Mouse (Mus musculus) forebrain, embryonic 16.5 days (tissue): ENCODE data around the gene Gucd1. TPM values are rescaled to one million over a fixed set of nuclear protein-coding genes. Genes with fewer than 3 reads are reported as not detected.

Experiments
- ATAC-seq: fragments of 200-750 bp; cut with Nextera tagmentation; 2 replicates; pipeline ENCODE4 v1.8.0; 2017; ENCODE audit warnings: mild to moderate bottlenecking, moderate library complexity
- H3K27ac ChIP-seq: fragments of 300-500 bp; sonication (generic); 2 replicates; pipeline ENCODE4 v1.5.1; 2014; ENCODE audit warnings: low read length, control low read depth
- H3K27me3 ChIP-seq: fragments of 300-500 bp; sonication (generic); replicated peaks from 2 replicates; pipeline ENCODE4 v1.6.1; 2014; ENCODE audit warnings: low read length; ENCODE audit not compliant: control insufficient read depth, insufficient read depth
- H3K36me3 ChIP-seq: fragments of 300-500 bp; sonication (generic); 2 replicates; pipeline ENCODE4 v1.6.1; 2014; ENCODE audit not compliant: control insufficient read depth, insufficient read depth
- H3K4me1 ChIP-seq: fragments of 300-500 bp; sonication (generic); replicated peaks from 2 replicates; pipeline ENCODE4 v1.6.1; 2014; ENCODE audit warnings: low read length; ENCODE audit not compliant: control insufficient read depth, insufficient read depth
- H3K4me2 ChIP-seq: fragments of 300-500 bp; sonication (generic); 2 replicates; pipeline ENCODE4 v1.6.1; 2014; ENCODE audit warnings: mild to moderate bottlenecking, low read length, control low read depth
- H3K4me3 ChIP-seq: fragments of 300-500 bp; sonication (generic); replicated peaks from 2 replicates; pipeline ENCODE4 v1.5.1; 2014; ENCODE audit warnings: mild to moderate bottlenecking, low read length, control low read depth
- H3K9ac ChIP-seq: fragments of 300-500 bp; sonication (generic); replicated peaks from 2 replicates; pipeline ENCODE4 v1.6.1; 2014; ENCODE audit warnings: low read depth, low read length, control low read depth
- H3K9me3 ChIP-seq: fragments of 300-500 bp; sonication (generic); 2 replicates; pipeline ENCODE4 v1.6.1; 2016; ENCODE audit warnings: low read length; ENCODE audit not compliant: control insufficient read depth
- WGBS: fragments of 180-500 bp; shearing (Covaris S2); extraction: QIAGEN DNeasy Blood & Tissue Kit; methylation state at CpG from one replicate; pipeline ENCODE4 v1.1.7; 2014; 5-methylcytosine and 5-hydroxymethylcytosine counted together
- polyA plus RNA-seq: library from polyadenylated mRNA; unstranded; fragments of >200 nt; fragmentation: Nextera tagmentation; extraction: Ambion mirVana; gene quantifications from 2 replicates; pipeline ENCODE4 v1.2.1, GENCODE M21; 2015

The Gucd1 gene
- polyA plus RNA-seq, 1 experiment from 2014 or later = 22.2 TPM

- H3K36me3 ChIP-seq = no peaks in the 10 kb centered on the region
- 54% methylated on average over 6 of the region's 6 CpGs for WGBS
- no peak overlapping the region for H3K27ac ChIP-seq
- H3K27me3 ChIP-seq = no peaks in the 10 kb centered on the region; the same call in 1 of the 2 replicates
- no peaks in the 10 kb centered on the region for H3K9me3 ChIP-seq
- no peak overlapping the region for H3K4me2 ChIP-seq
- H3K4me3 ChIP-seq = no peak overlapping the region
- H3K4me1 ChIP-seq = no peaks in the 10 kb centered on the region
- no peak for ATAC-seq
- H3K9ac ChIP-seq = no peak overlapping the region
Measured at GRCm38 (mm10) chr10:75322966-75323365, 194.8 kb downstream of the Gucd1 start.

- Histone ChIP-seq H3K9ac (no peak overlapping the region), H3K27me3 (peaks cover 9% of the 10 kb centered on the region; the same call in 1 of the 2 replicates), H3K4me2 (no peak overlapping the region), H3K36me3 (no peaks in the 10 kb centered on the region), H3K27ac (no peak overlapping the region), H3K9me3 (no peaks in the 10 kb centered on the region), H3K4me3 (no peak overlapping the region), H3K4me1 (peaks cover 18% of the 10 kb centered on the region)
- ATAC-seq = no peak
- 59% methylated on average over 4 of the region's 4 CpGs for WGBS
Measured at GRCm38 (mm10) chr10:75320321-75320720, 197.5 kb downstream of the Gucd1 start.

GRCm38 (mm10) chr10:75318206-75318605, 199.6 kb downstream of the Gucd1 start:
- WGBS = 83% methylated on average over 6 of the region's 6 CpGs
- H3K4me1 ChIP-seq = peaks cover 18% of the 10 kb centered on the region
- no peak overlapping the region for H3K4me2 ChIP-seq

GRCm38 (mm10) chr10:75316908-75317761, 200.6 kb downstream of the Gucd1 start:
- peak; percentile 70 for ATAC-seq
- peaks cover 9% of the 10 kb centered on the region; the same call in 1 of the 2 replicates for H3K27me3 ChIP-seq
- peaks cover 18% of the 10 kb centered on the region for H3K4me1 ChIP-seq
- WGBS = 1% methylated on average over 80 of the region's 81 CpGs
- H3K9ac ChIP-seq = peak overlapping the region; percentile 56
- H3K27ac ChIP-seq = peak overlapping the region; percentile 20; the same call in 1 of the 2 replicates
- no peaks in the 10 kb centered on the region for H3K9me3 ChIP-seq
- H3K4me2 ChIP-seq = peak overlapping the region; percentile 63
- H3K36me3 ChIP-seq = 0 out of 2 replicates have a peak, but pooled peaks cover 3% of the 10 kb centered on the region
- H3K4me3 ChIP-seq = peak overlapping the region; percentile 46

More at GRCm38 (mm10) chr10:75318206-75318605, 199.6 kb downstream of the Gucd1 start:
- Histone ChIP-seq H3K27me3 (peaks cover 9% of the 10 kb centered on the region; the same call in 1 of the 2 replicates), H3K4me3 (peak overlapping the region; percentile 46), H3K27ac (no peak overlapping the region), H3K9ac (no peak overlapping the region), H3K9me3 (no peaks in the 10 kb centered on the region), H3K36me3 (no peaks in the 10 kb centered on the region)
- no peak for ATAC-seq

- Histone ChIP-seq H3K27me3 (peaks cover 9% of the 10 kb centered on the region; the same call in 1 of the 2 replicates), H3K27ac (peak within 1 kb of the TSS; percentile 20; the same call in 1 of the 2 replicates), H3K4me1 (peaks cover 18% of the 10 kb centered on the region), H3K36me3 (0 out of 2 replicates have a peak, but pooled peaks cover 5% of the 10 kb centered on the region), H3K4me2 (peak within 1 kb of the TSS; percentile 63), H3K4me3 (peak within 1 kb of the TSS; percentile 46), H3K9ac (peak within 1 kb of the TSS; percentile 56), H3K9me3 (no peaks in the 10 kb centered on the region)
- no peak for ATAC-seq
- 0% methylated on average over 4 of the region's 4 CpGs for WGBS
Measured at GRCm38 (mm10) chr10:75316872-75316907, 201.1 kb downstream of the Gucd1 start, which contains the start of gene Adora2a. Gene Adora2a (plus strand): TSS chr10:75316877.

GRCm38 (mm10) chr10:75316472-75316871, 201.3 kb downstream of the Gucd1 start:
- ATAC-seq = peak; percentile 40
- Histone ChIP-seq H3K4me1 (peaks cover 18% of the 10 kb centered on the region), H3K9me3 (no peaks in the 10 kb centered on the region), H3K27ac (no peak overlapping the region), H3K4me3 (peak overlapping the region; percentile 46), H3K36me3 (0 out of 2 replicates have a peak, but pooled peaks cover 5% of the 10 kb centered on the region), H3K27me3 (peaks cover 9% of the 10 kb centered on the region; the same call in 1 of the 2 replicates), H3K4me2 (peak overlapping the region; percentile 63), H3K9ac (peak overlapping the region; percentile 48)
- WGBS = 11% methylated on average over 8 of the region's 9 CpGs

GRCm38 (mm10) chr10:75315756-75316155, 202.0 kb downstream of the Gucd1 start:
- H3K9me3 ChIP-seq = no peaks in the 10 kb centered on the region
- no peak overlapping the region for H3K9ac ChIP-seq
- no peak overlapping the region for H3K4me2 ChIP-seq
- no peak overlapping the region for H3K4me3 ChIP-seq
- ATAC-seq = no peak
- 72% methylated on average over 8 of the region's 8 CpGs for WGBS
- H3K27me3 ChIP-seq = peaks cover 9% of the 10 kb centered on the region; the same call in 1 of the 2 replicates
- H3K4me1 ChIP-seq = peaks cover 18% of the 10 kb centered on the region
- peaks cover 8% of the 10 kb centered on the region; the same call in 1 of the 2 replicates for H3K36me3 ChIP-seq
- no peak overlapping the region for H3K27ac ChIP-seq

- WGBS = 70% methylated on average over 6 of the region's 6 CpGs
- peaks cover 9% of the 10 kb centered on the region; the same call in 1 of the 2 replicates for H3K27me3 ChIP-seq
- no peaks in the 10 kb centered on the region for H3K9me3 ChIP-seq
- H3K4me1 ChIP-seq = peaks cover 18% of the 10 kb centered on the region
- H3K4me2 ChIP-seq = no peak overlapping the region
- ATAC-seq = no peak
- H3K27ac ChIP-seq = no peak overlapping the region
- H3K9ac ChIP-seq = no peak overlapping the region
- H3K4me3 ChIP-seq = no peak overlapping the region
- H3K36me3 ChIP-seq = peaks cover 15% of the 10 kb centered on the region
Measured at GRCm38 (mm10) chr10:75314190-75314980, 203.4 kb downstream of the Gucd1 start.

- H3K9me3 ChIP-seq = no peaks in the 10 kb centered on the region
- peaks cover 6% of the 10 kb centered on the region; the same call in 1 of the 2 replicates for H3K27me3 ChIP-seq
- H3K36me3 ChIP-seq = peaks cover 27% of the 10 kb centered on the region
- no peak overlapping the region for H3K9ac ChIP-seq
- H3K4me3 ChIP-seq = no peak overlapping the region
- no peak overlapping the region for H3K4me2 ChIP-seq
- H3K4me1 ChIP-seq = peaks cover 15% of the 10 kb centered on the region
- no peak overlapping the region for H3K27ac ChIP-seq
- ATAC-seq = no peak
- 85% methylated on average over 7 of the region's 7 CpGs for WGBS
Measured at GRCm38 (mm10) chr10:75312361-75312760, 205.4 kb downstream of the Gucd1 start.
